Comparison of ENCODE assay signal across 8 mouse cellular contexts in genomic region chr6:118099311-118099802, GRCm38 (mm10). TPM values are rescaled to one million over a fixed set of nuclear protein-coding genes. Genes with fewer than 3 reads are reported as not detected.
DNase-seq lines count a peak whose midpoint lies in the region; ATAC-seq and TF ChIP-seq lines count a peak whose summit lies in the region.
"Had no signal": no experiment of that assay in that cellular context is flagged by ENCODE, and none has a peak within 500 bp of the region (broad histone marks: within the 10 kb centered on the region; RNA-seq: fewer than 3 reads in every experiment).

No protein-coding gene starts in this region.

- no peak overlapping the region for H3K4me2 ChIP-seq in midbrain, embryonic 13.5 days (replicated peaks)
- H3K4me2 ChIP-seq in midbrain, embryonic 11.5 days = no peak overlapping the region
- H3K4me2 ChIP-seq in lung, postnatal 0 days (replicated peaks; ENCODE audit: low read depth, low read length) = no peak overlapping the region

- TF ChIP-seq EP300 in lung, postnatal 0 days (IDR thresholded peaks at IDR 0.05) = no peak

- H3K9ac ChIP-seq in midbrain, embryonic 13.5 days (replicated peaks) = no peak overlapping the region
- H3K9ac ChIP-seq in midbrain, embryonic 11.5 days (ENCODE audit: low read length) = no peak overlapping the region
- H3K9ac ChIP-seq in lung, postnatal 0 days (replicated peaks; ENCODE audit: low read depth) = no peak overlapping the region

- H3K4me3 ChIP-seq in midbrain, embryonic 13.5 days (replicated peaks) = no peak overlapping the region
- no peak overlapping the region for H3K4me3 ChIP-seq in midbrain, embryonic 11.5 days (ENCODE audit: low read depth, low read length)
- no peak overlapping the region for H3K4me3 ChIP-seq in lung, postnatal 0 days (ENCODE audit: low read depth, low read length)
- H3K4me3 ChIP-seq: erythroblast, embryonic 14.5 days had no signal

- 46% methylated on average over 2 of the region's 2 CpGs for WGBS in midbrain, embryonic 13.5 days
- 40% methylated on average over 2 of the region's 2 CpGs for WGBS in midbrain, embryonic 11.5 days
- WGBS in lung, postnatal 0 days = 34% methylated on average over 2 of the region's 2 CpGs

- peak; percentile 67 for TF ChIP-seq CTCF in lung, postnatal 0 days (IDR thresholded peaks at IDR 0.05)

- H3K9me3 ChIP-seq in midbrain, embryonic 13.5 days = no peaks in the 10 kb centered on the region
- H3K9me3 ChIP-seq in midbrain, embryonic 11.5 days (ENCODE audit: control insufficient read depth, low read length) = no peaks in the 10 kb centered on the region
- no peaks in the 10 kb centered on the region for H3K9me3 ChIP-seq in lung, postnatal 0 days (ENCODE audit: low read length)

- no peaks in the 10 kb centered on the region for H3K27me3 ChIP-seq in midbrain, embryonic 13.5 days
- no peaks in the 10 kb centered on the region for H3K27me3 ChIP-seq in midbrain, embryonic 11.5 days (ENCODE audit: control insufficient read depth, insufficient read depth, low read length)
- no peaks in the 10 kb centered on the region for H3K27me3 ChIP-seq in lung, postnatal 0 days (replicated peaks; ENCODE audit: insufficient read depth, low read length)

- no peaks in the 10 kb centered on the region for H3K4me1 ChIP-seq in midbrain, embryonic 13.5 days (replicated peaks)
- H3K4me1 ChIP-seq in midbrain, embryonic 11.5 days (ENCODE audit: control insufficient read depth, insufficient read depth, low read length) = no peaks in the 10 kb centered on the region
- H3K4me1 ChIP-seq in lung, postnatal 0 days (ENCODE audit: insufficient read depth, low read depth, low read length) = no peaks in the 10 kb centered on the region

- 0 out of 2 replicates have a peak, but pooled peaks have one; percentile 34 for ATAC-seq in midbrain, embryonic 13.5 days
- no peak for ATAC-seq in midbrain, embryonic 11.5 days (ENCODE audit: low FRiP score)
- ATAC-seq in granulocyte monocyte progenitor cell, adult 5-6 weeks (replicated peaks; ENCODE audit: poor library complexity, severe bottlenecking) = peak; percentile 80
- ATAC-seq in lung, postnatal 0 days = peak; percentile 89

- DNase-seq in midbrain, embryonic 11.5 days (ENCODE audit: low spot score, missing footprints) = no peak
- peak; percentile 87 for DNase-seq in brain, adult 2 months (ENCODE audit: low read depth, low spot score)
- DNase-seq in lung, postnatal 0 days (ENCODE audit: low spot score) = peak; percentile 69
- DNase-seq in adrenal gland, postnatal 36 days = no peak
- DNase-seq in spleen, postnatal 14 days (ENCODE audit: low spot score in 2 of 2) = no peak

- H3K27ac ChIP-seq in midbrain, embryonic 13.5 days = no peak overlapping the region
- no peak overlapping the region for H3K27ac ChIP-seq in midbrain, embryonic 11.5 days (ENCODE audit: low read depth, low read length)
- H3K27ac ChIP-seq in lung, postnatal 0 days (ENCODE audit: low read length) = no peak overlapping the region

- H3K36me3 ChIP-seq in midbrain, embryonic 13.5 days = no peaks in the 10 kb centered on the region
- H3K36me3 ChIP-seq in midbrain, embryonic 11.5 days (ENCODE audit: control insufficient read depth, insufficient read depth, low read length) = no peaks in the 10 kb centered on the region
- H3K36me3 ChIP-seq in lung, postnatal 0 days (ENCODE audit: insufficient read depth, low read length) = no peaks in the 10 kb centered on the region

RNA-seq across cellular contexts. Expression of gene Csgalnact2, which starts 39.6 kb away (rescaled TPM):
- 6.9 and 8.4 TPM in 2 replicates for polyA plus RNA-seq in midbrain, embryonic 13.5 days (2015; fragmentation: Nextera tagmentation; extraction: Ambion mirVana)
- polyA plus RNA-seq in midbrain, embryonic 11.5 days (2014; fragmentation: Nextera tagmentation; extraction: Ambion mirVana) = 8.1 and 8.2 TPM in 2 replicates
- 117 and 137 TPM in 2 replicates for total RNA-seq in granulocyte monocyte progenitor cell, adult 5-6 weeks (2014; fragmentation: Nextera tagmentation)
- 228 and 243 TPM in 2 replicates for total RNA-seq in granulocyte monocyte progenitor cell, adult 5-6 weeks (2017)
- 35.2 and 36.6 TPM in 2 replicates for polyA plus RNA-seq in lung, postnatal 0 days (2015; fragmentation: Nextera tagmentation; extraction: Ambion mirVana)
- total RNA-seq in adrenal gland, postnatal 36 days (2021) = 10 to 100 TPM; 18.2 to 23.2 TPM

Comparison
In these comparisons a context has a peak if more than half of its experiments do, and no peak if none do; other contexts are left out.
1. DNase-seq: peak in brain, adult 2 months (single experiment) and lung, postnatal 0 days (single experiment); none in midbrain, embryonic 11.5 days (single experiment), adrenal gland, postnatal 36 days (0 of 2) and spleen, postnatal 14 days (0 of 2).